Mouse (Mus musculus) cerebellum, adult 2 months (tissue): ENCODE results near the gene Lin28a.

Source experiments
- CTCF ChIP-seq: fragments of 200-500 bp; IDR thresholded peaks from 2 replicates; pipeline ENCODE4 v1.5.1; 2011; ENCODE audit warnings: low read depth, mild to moderate bottlenecking, control low read depth, low read length, moderate library complexity, borderline replicate concordance; ENCODE audit not compliant: insufficient read depth
- POLR2A ChIP-seq: fragments of 200-500 bp; IDR thresholded peaks from 2 replicates; pipeline ENCODE4 v1.6.1; 2011; ENCODE audit warnings: low read length, control low read depth, borderline replicate concordance; ENCODE audit not compliant: insufficient read depth

- TF ChIP-seq POLR2A (no peak), CTCF (no peak)
Observed at GRCm38 (mm10) chr4:133968150-133968921, 50.3 kb downstream of the Lin28a start, which contains the start of gene Hmgn2.
